Mouse (Mus musculus): ENCODE measurements around the gene Psmd11. TPM values are rescaled to one million over a fixed set of nuclear protein-coding genes. Genes with fewer than 3 reads are reported as not detected.
"Not testable (repeated sequence)": the region's sequence is repeated elsewhere in the genome, so short reads cannot be mapped to it uniquely, and the experiment has no call there.

Gene Psmd11
- total RNA-seq, 2 experiments from 2014 or later, result 137 to 153 TPM

GRCm38 (mm10) chr11:80425247-80425778 is 3.1 kb upstream of the Psmd11 start:
- no peak for ATAC-seq (replicated peaks; ENCODE audit: low FRiP score, low TSS enrichment, poor library complexity, severe bottlenecking)

GRCm38 (mm10) chr11:80426029-80426813 is 2.2 kb upstream of the Psmd11 start:
- ATAC-seq (replicated peaks; ENCODE audit: low FRiP score, low TSS enrichment, poor library complexity, severe bottlenecking), result not testable (repeated sequence)

- peak; percentile 39 for ATAC-seq (replicated peaks; ENCODE audit: low FRiP score, low TSS enrichment, poor library complexity, severe bottlenecking)
Measured at GRCm38 (mm10) chr11:80429009-80429475, 627 bp downstream of the Psmd11 start.

GRCm38 (mm10) chr11:80429500-80430166 is 1.2 kb downstream of the Psmd11 start:
- no peak for ATAC-seq (replicated peaks; ENCODE audit: low FRiP score, low TSS enrichment, poor library complexity, severe bottlenecking)

- no peak for ATAC-seq (replicated peaks; ENCODE audit: low FRiP score, low TSS enrichment, poor library complexity, severe bottlenecking)
Measured at GRCm38 (mm10) chr11:80430366-80430910, 2.0 kb downstream of the Psmd11 start.

GRCm38 (mm10) chr11:80446916-80447315 is 18.5 kb downstream of the Psmd11 start:
- ATAC-seq (replicated peaks; ENCODE audit: low FRiP score, low TSS enrichment, poor library complexity, severe bottlenecking), result no peak

- no peak for ATAC-seq (replicated peaks; ENCODE audit: low FRiP score, low TSS enrichment, poor library complexity, severe bottlenecking)
Measured at GRCm38 (mm10) chr11:80449859-80450258, 21.4 kb downstream of the Psmd11 start.

- no peak for ATAC-seq (replicated peaks; ENCODE audit: low FRiP score, low TSS enrichment, poor library complexity, severe bottlenecking)
Measured at GRCm38 (mm10) chr11:80452242-80452641, 23.8 kb downstream of the Psmd11 start.

GRCm38 (mm10) chr11:80453198-80453597 is 24.8 kb downstream of the Psmd11 start:
- no peak for ATAC-seq (replicated peaks; ENCODE audit: low FRiP score, low TSS enrichment, poor library complexity, severe bottlenecking)

- ATAC-seq (replicated peaks; ENCODE audit: low FRiP score, low TSS enrichment, poor library complexity, severe bottlenecking), result not testable (repeated sequence)
Measured at GRCm38 (mm10) chr11:80463605-80464130, 35.3 kb downstream of the Psmd11 start.

- ATAC-seq (replicated peaks; ENCODE audit: low FRiP score, low TSS enrichment, poor library complexity, severe bottlenecking), result no peak
Measured at GRCm38 (mm10) chr11:80471836-80472605, 43.6 kb downstream of the Psmd11 start.

GRCm38 (mm10) chr11:80474175-80474691 is 45.8 kb downstream of the Psmd11 start:
- ATAC-seq (replicated peaks; ENCODE audit: low FRiP score, low TSS enrichment, poor library complexity, severe bottlenecking), result no peak

- ATAC-seq (replicated peaks; ENCODE audit: low FRiP score, low TSS enrichment, poor library complexity, severe bottlenecking), result no peak
Measured at GRCm38 (mm10) chr11:80474846-80475245, 46.4 kb downstream of the Psmd11 start.

- ATAC-seq (replicated peaks; ENCODE audit: low FRiP score, low TSS enrichment, poor library complexity, severe bottlenecking), result no peak
Measured at GRCm38 (mm10) chr11:80475544-80475943, 47.1 kb downstream of the Psmd11 start.

- peak; percentile 65 for ATAC-seq (replicated peaks; ENCODE audit: low FRiP score, low TSS enrichment, poor library complexity, severe bottlenecking)
Measured at GRCm38 (mm10) chr11:80476222-80477189, 48.1 kb downstream of the Psmd11 start, which contains the start of gene Cdk5r1. Cdk5r1 (plus strand) TSS chr11:80477023.

- no peak for ATAC-seq (replicated peaks; ENCODE audit: low FRiP score, low TSS enrichment, poor library complexity, severe bottlenecking)
Measured at GRCm38 (mm10) chr11:80477341-80478199, 49.2 kb downstream of the Psmd11 start.

Measured in megakaryocyte-erythroid progenitor cell, adult 5-6 weeks (primary cell).